Mouse (Mus musculus) ES-E14 (cell line): Measurements from ENCODE around the gene Tmem223. TPM values are rescaled to one million over a fixed set of nuclear protein-coding genes. Genes with fewer than 3 reads are reported as not detected.
A peak's percentile ranks its signal among the peaks of the same experiment; 100 is the strongest.

Source experiments
- DNase-seq: peaks from one replicate; pipeline ENCODE4 v3.0.0-alpha.2; 2013; ENCODE audit warnings: low read depth, low spot score
- H3K27ac ChIP-seq: 2 replicates; pipeline ENCODE4 v1.5.1; 2012; ENCODE audit warnings: low read depth, mild to moderate bottlenecking, low read length, moderate library complexity, mixed read lengths; ENCODE audit not compliant: poor library complexity, insufficient read depth, severe bottlenecking
- H3K36me3 ChIP-seq: 2 replicates; pipeline ENCODE4 v1.6.1; 2012; ENCODE audit warnings: mild to moderate bottlenecking, low read length, moderate library complexity, mixed read lengths; ENCODE audit not compliant: control insufficient read depth, poor library complexity, insufficient read depth, severe bottlenecking
- H3K4me1 ChIP-seq, 2 experiments: fragments of 150-350 bp in 1 of 2; sonication (generic) in 1 of 2; 2 replicates each; pipeline ENCODE4 v1.6.1; 2012; ENCODE audit warnings: low read length in 2 of 2, mild to moderate bottlenecking in 1 of 2, mixed read lengths in 1 of 2; ENCODE audit not compliant: control insufficient read depth in 2 of 2, insufficient read depth in 2 of 2, poor library complexity in 1 of 2
- H3K4me3 ChIP-seq, 2 experiments: fragments of 150-350 bp in 1 of 2; sonication (generic) in 1 of 2; 2 replicates each; pipeline ENCODE4 v1.5.1; 2012; ENCODE audit warnings: low read length in 2 of 2, low read depth in 1 of 2, mild to moderate bottlenecking in 1 of 2, mixed read lengths in 1 of 2; ENCODE audit not compliant: insufficient read depth in 1 of 2, poor library complexity in 1 of 2, severe bottlenecking in 1 of 2
- H3K9ac ChIP-seq: 2 replicates; pipeline ENCODE4 v1.6.1; 2012; ENCODE audit warnings: low read depth, mild to moderate bottlenecking, low read length, mixed read lengths; ENCODE audit not compliant: poor library complexity, insufficient read depth, severe bottlenecking
- H3K9me3 ChIP-seq: fragments of 150-350 bp; sonication (generic); 2 replicates; pipeline ENCODE4 v1.6.1; 2012; ENCODE audit warnings: low read depth, mild to moderate bottlenecking, low read length; ENCODE audit not compliant: control insufficient read depth, insufficient read depth
- CHD2 ChIP-seq: IDR thresholded peaks from 2 replicates; pipeline ENCODE4 v1.6.1; 2014; ENCODE audit warnings: mild to moderate bottlenecking, low read depth, low read length, inconsistent platforms
- HCFC1 ChIP-seq: IDR thresholded peaks from 2 replicates; pipeline ENCODE4 v1.6.1; 2012; ENCODE audit warnings: low read length, inconsistent platforms, borderline replicate concordance; ENCODE audit not compliant: insufficient read depth
- MAFK ChIP-seq: IDR thresholded peaks from 2 replicates; pipeline ENCODE4 v1.6.1; 2014; ENCODE audit warnings: mild to moderate bottlenecking, low read depth, low read length, inconsistent platforms; ENCODE audit not compliant: insufficient read depth
- ZC3H11A ChIP-seq: IDR thresholded peaks from 2 replicates; pipeline ENCODE4 v1.6.1; 2012; ENCODE audit warnings: low read depth, mild to moderate bottlenecking, inconsistent platforms, low read length, borderline replicate concordance
- ZNF384 ChIP-seq: IDR thresholded peaks from 2 replicates; pipeline ENCODE4 v1.6.1; 2012; ENCODE audit warnings: low read depth, low read length, inconsistent platforms
- in situ Hi-C, 2 experiments: fragments of 600-800 bp; cut with MboI; formaldehyde crosslinking; loops; one replicate each; pipeline ENCODE4 v1.15.1; 2025; ENCODE audit warnings: low sequenced_read_pairs in 2 of 2, inconsistent platforms in 1 of 2; ENCODE audit not compliant: unreplicated experiment in 2 of 2
- total RNA-seq: library from RNA; depleted of rRNA; stranded (reverse); fragments of 300-350 nt; gene quantifications from 2 replicates; pipeline ENCODE4 v1.2.3, GENCODE M21; 2012

Tmem223 gene
- total RNA-seq, 1 experiment: 77.3 TPM

GRCm38 (mm10) chr19:8818301-8818798 lies 47.6 kb downstream of the Tmem223 start:
- Histone ChIP-seq H3K36me3 (peaks cover 23% of the 10 kb centered on the region), H3K4me3 (peak overlapping the region; percentile 70 to 76), H3K27ac (peak overlapping the region; percentile 80; the same call in 1 of the 2 replicates), H3K4me1 (peaks cover 0 to 9% of the 10 kb centered on the region in 2 experiments; a peak in 1 of 4 replicates), H3K9me3 (no peaks in the 10 kb centered on the region), H3K9ac (peak overlapping the region; percentile 95)
- no peak for DNase-seq
- no peak for TF ChIP-seq ZC3H11A
- in situ Hi-C loops: no loop called here

GRCm38 (mm10) chr19:8818801-8819595 lies 48.2 kb downstream of the Tmem223 start, which contains the start of gene Ttc9c:
TSS of gene Ttc9c (minus strand) at chr19:8819333.
- DNase-seq: peak; percentile 99
- H3K4me1 ChIP-seq: peaks cover 0 to 9% of the 10 kb centered on the region in 2 experiments; a peak in 1 of 4 replicates
- peaks cover 22% of the 10 kb centered on the region for H3K36me3 ChIP-seq
- H3K9ac ChIP-seq: peak within 1 kb of the TSS; percentile 95
- TF ChIP-seq HCFC1 (peak; percentile 53; the same call in 1 of the 2 replicates), ZC3H11A (no peak), CHD2 (peak; percentile 87), ZNF384 (peak; percentile 94)
- peak within 1 kb of the TSS; percentile 76 to 89 for H3K4me3 ChIP-seq
- H3K27ac ChIP-seq: peak within 1 kb of the TSS; percentile 97
- in situ Hi-C loops: no loop called here
- no peaks in the 10 kb centered on the region for H3K9me3 ChIP-seq

- Histone ChIP-seq H3K36me3 (peaks cover 23% of the 10 kb centered on the region), H3K4me3 (peak within 1 kb of the TSS; percentile 76 to 89), H3K4me1 (peaks cover 1 to 9% of the 10 kb centered on the region in 2 experiments; a peak in 2 of 4 replicates), H3K9ac (peak within 1 kb of the TSS; percentile 95), H3K9me3 (no peaks in the 10 kb centered on the region), H3K27ac (peak within 1 kb of the TSS; percentile 97)
- peak; percentile 95 for DNase-seq
- in situ Hi-C loops: no loop called here
- no peak for TF ChIP-seq HCFC1
- TF ChIP-seq CHD2: no peak
- TF ChIP-seq ZC3H11A: no peak
- no peak for TF ChIP-seq MAFK
- no peak for TF ChIP-seq ZNF384
Observed at GRCm38 (mm10) chr19:8819596-8820423, 49.0 kb downstream of the Tmem223 start, which contains the start of gene Hnrnpul2. TSS of gene Hnrnpul2 (plus strand) at chr19:8820010.

GRCm38 (mm10) chr19:8820424-8820956 lies 49.7 kb downstream of the Tmem223 start:
- TF ChIP-seq ZC3H11A: no peak
- no peak for TF ChIP-seq CHD2
- peaks cover 5 to 9% of the 10 kb centered on the region in 2 experiments; a peak in 2 of 4 replicates for H3K4me1 ChIP-seq
- H3K9ac ChIP-seq: peak overlapping the region; percentile 94
- DNase-seq: no peak
- H3K36me3 ChIP-seq: peaks cover 24% of the 10 kb centered on the region
- H3K4me3 ChIP-seq: peak overlapping the region; percentile 76 to 89
- peak overlapping the region; percentile 97 for H3K27ac ChIP-seq
- no peaks in the 10 kb centered on the region for H3K9me3 ChIP-seq
- in situ Hi-C loops: no loop called here
